ENCODE assay signal across 8 mouse cellular contexts in genomic region chr16:33063267-33063666, GRCm38 (mm10). TPM values are rescaled to one million over a fixed set of nuclear protein-coding genes. Genes with fewer than 3 reads are reported as not detected.
A peak's percentile ranks its signal among the peaks of the same experiment; 100 is the strongest.
DNase-seq lines count a peak whose midpoint lies in the region; ATAC-seq and TF ChIP-seq lines count a peak whose summit lies in the region.

No protein-coding gene starts in this region.

- peak; percentile 45 for DNase-seq in liver, adult 2 months (ENCODE audit: extremely low read depth, low read depth, low spot score)
- no peak for DNase-seq in liver
- DNase-seq in c-Kit-positive CD71-positive TER-119-positive erythroid progenitor cells, embryonic 14.5 days (ENCODE audit: low spot score): peak; percentile 60
- no peak for DNase-seq in hindbrain, embryonic 14.5 days (ENCODE audit: low spot score)
- no peak for DNase-seq in cerebellum, adult 8-10 months
- DNase-seq in cerebellum, adult 11-12 months: no peak

- 10% methylated on average over 7 of the region's 7 CpGs for WGBS in liver, adult 2 months
- WGBS in hindbrain, embryonic 14.5 days: 22% methylated on average over 7 of the region's 7 CpGs
- 14% methylated on average over 7 of the region's 7 CpGs for WGBS in midbrain, embryonic 16.5 days

- H3K9ac ChIP-seq in liver, adult 2 months (ENCODE audit: low read depth, low read length): peak overlapping the region; percentile 82
- peak overlapping the region; percentile 82 for H3K9ac ChIP-seq in hindbrain, embryonic 14.5 days
- H3K9ac ChIP-seq in midbrain, embryonic 16.5 days (ENCODE audit: low read depth, low read length): peak overlapping the region; percentile 82

- H3K4me1 ChIP-seq in liver, adult 2 months (ENCODE audit: control insufficient read depth, insufficient read depth, low read length): peaks cover 22% of the 10 kb centered on the region
- H3K4me1 ChIP-seq in hindbrain, embryonic 14.5 days (replicated peaks; ENCODE audit: control insufficient read depth, insufficient read depth, low read length): peaks cover 21% of the 10 kb centered on the region
- peaks cover 17% of the 10 kb centered on the region for H3K4me1 ChIP-seq in midbrain, embryonic 16.5 days (ENCODE audit: control insufficient read depth, insufficient read depth, low read length)

- H3K4me2 ChIP-seq in hindbrain, embryonic 14.5 days (replicated peaks): peak overlapping the region; percentile 62
- peak overlapping the region; percentile 76 for H3K4me2 ChIP-seq in midbrain, embryonic 16.5 days (ENCODE audit: low read length)

- no peak for TF ChIP-seq POLR2A in liver, adult 2 months (IDR thresholded peaks at IDR 0.05; ENCODE audit: extremely low read depth, insufficient read depth, low read length)

- peaks cover 16% of the 10 kb centered on the region for H3K36me3 ChIP-seq in liver, adult 2 months (ENCODE audit: control insufficient read depth, insufficient read depth, low read length)
- H3K36me3 ChIP-seq in hindbrain, embryonic 14.5 days (replicated peaks; ENCODE audit: control insufficient read depth, insufficient read depth): peaks cover 38% of the 10 kb centered on the region
- H3K36me3 ChIP-seq in midbrain, embryonic 16.5 days (ENCODE audit: control insufficient read depth, insufficient read depth, low read length): peaks cover 18% of the 10 kb centered on the region

- no peaks in the 10 kb centered on the region for H3K27me3 ChIP-seq in liver, adult 2 months (ENCODE audit: control insufficient read depth, insufficient read depth, low read length)
- H3K27me3 ChIP-seq in hindbrain, embryonic 14.5 days (ENCODE audit: control insufficient read depth, insufficient read depth, low read length): no peaks in the 10 kb centered on the region
- H3K27me3 ChIP-seq in midbrain, embryonic 16.5 days (ENCODE audit: control insufficient read depth, insufficient read depth, low read depth, low read length): no peaks in the 10 kb centered on the region

- peak overlapping the region; percentile 81 for H3K4me3 ChIP-seq in liver, adult 2 months (ENCODE audit: insufficient read depth, low read depth, low read length)
- H3K4me3 ChIP-seq in hindbrain, embryonic 14.5 days (replicated peaks; ENCODE audit: low read length): peak overlapping the region; percentile 87
- H3K4me3 ChIP-seq in midbrain, embryonic 16.5 days (ENCODE audit: low read depth, low read length): peak overlapping the region; percentile 88

- H3K9me3 ChIP-seq in hindbrain, embryonic 14.5 days (ENCODE audit: control insufficient read depth, low read length): no peaks in the 10 kb centered on the region
- H3K9me3 ChIP-seq in midbrain, embryonic 16.5 days (replicated peaks; ENCODE audit: control insufficient read depth, low read length, poor library complexity, severe bottlenecking): no peaks in the 10 kb centered on the region

- no peaks in the 10 kb centered on the region for H3K79me2 ChIP-seq in liver, adult 2 months (ENCODE audit: control insufficient read depth, insufficient read depth, low read length)

- no peak for TF ChIP-seq CTCF in liver, adult 2 months (IDR thresholded peaks at IDR 0.05; ENCODE audit: low read depth, low read length)

- peak overlapping the region; percentile 27; the same call in 1 of the 2 replicates for H3K27ac ChIP-seq in liver, adult 2 months (replicated peaks; ENCODE audit: insufficient read depth, low read depth, low read length)
- no peak overlapping the region; the same call in 1 of the 2 replicates for H3K27ac ChIP-seq in hindbrain, embryonic 14.5 days
- H3K27ac ChIP-seq in midbrain, embryonic 16.5 days (ENCODE audit: low read length): no peak overlapping the region

- no peak for ATAC-seq in hindbrain, embryonic 14.5 days (ENCODE audit: low FRiP score)
- ATAC-seq in midbrain, embryonic 16.5 days: no peak
- no peak for ATAC-seq in frontal cortex, adult (ENCODE audit: low TSS enrichment)

RNA-seq across cellular contexts. Expression of gene Lmln, which starts 0.9 kb away (rescaled TPM):
- 1.4 and 1.8 TPM in 2 replicates for total RNA-seq in liver, adult 2 months (2014; rRNA removed)
- polyA plus RNA-seq in liver, adult 2 months (2012; rRNA removed): 0.78 and 0.81 TPM in 2 replicates
- polyA plus RNA-seq in hindbrain, embryonic 14.5 days (2014; fragmentation: Nextera tagmentation; extraction: Ambion mirVana): 3.8 and 4.5 TPM in 2 replicates
- 3.1 and 4.3 TPM in 2 replicates for polyA plus RNA-seq in midbrain, embryonic 16.5 days (2015; fragmentation: Nextera tagmentation; extraction: Ambion mirVana)

RNA-seq across cellular contexts. Expression of gene Rpl35a, which starts 7.0 kb away (rescaled TPM):
- 661 and 805 TPM in 2 replicates for total RNA-seq in liver, adult 2 months (2014; rRNA removed)
- 111 and 115 TPM in 2 replicates for polyA plus RNA-seq in liver, adult 2 months (2012; rRNA removed)
- 450 and 532 TPM in 2 replicates for polyA plus RNA-seq in hindbrain, embryonic 14.5 days (2014; fragmentation: Nextera tagmentation; extraction: Ambion mirVana)
- polyA plus RNA-seq in midbrain, embryonic 16.5 days (2015; fragmentation: Nextera tagmentation; extraction: Ambion mirVana): 387 and 410 TPM in 2 replicates

RNA-seq across cellular contexts. Expression of gene Iqcg, which starts 7.2 kb away (rescaled TPM):
- total RNA-seq in liver, adult 2 months (2014; rRNA removed): 0.54 and 1.0 TPM in 2 replicates
- 0.55 TPM in 2 replicates for polyA plus RNA-seq in liver, adult 2 months (2012; rRNA removed)
- polyA plus RNA-seq in hindbrain, embryonic 14.5 days (2014; fragmentation: Nextera tagmentation; extraction: Ambion mirVana): 6.5 and 7.7 TPM in 2 replicates
- polyA plus RNA-seq in midbrain, embryonic 16.5 days (2015; fragmentation: Nextera tagmentation; extraction: Ambion mirVana): 7.6 and 7.8 TPM in 2 replicates

Comparison
In these comparisons a context has a peak if more than half of its experiments do, and no peak if none do; other contexts are left out.
1. DNase-seq: peak in liver, adult 2 months (single experiment) and c-Kit-positive CD71-positive TER-119-positive erythroid progenitor cells, embryonic 14.5 days (single experiment); none in liver (single experiment), hindbrain, embryonic 14.5 days (single experiment), cerebellum, adult 8-10 months (single experiment) and cerebellum, adult 11-12 months (single experiment).
2. Peak in every context shown above with its lines, with median percentiles within 50 percentile points of each other: H3K4me3 ChIP-seq and H3K9ac ChIP-seq.